Mouse (Mus musculus): ENCODE data around the gene Slc6a19.

Gene Slc6a19

DNA sequence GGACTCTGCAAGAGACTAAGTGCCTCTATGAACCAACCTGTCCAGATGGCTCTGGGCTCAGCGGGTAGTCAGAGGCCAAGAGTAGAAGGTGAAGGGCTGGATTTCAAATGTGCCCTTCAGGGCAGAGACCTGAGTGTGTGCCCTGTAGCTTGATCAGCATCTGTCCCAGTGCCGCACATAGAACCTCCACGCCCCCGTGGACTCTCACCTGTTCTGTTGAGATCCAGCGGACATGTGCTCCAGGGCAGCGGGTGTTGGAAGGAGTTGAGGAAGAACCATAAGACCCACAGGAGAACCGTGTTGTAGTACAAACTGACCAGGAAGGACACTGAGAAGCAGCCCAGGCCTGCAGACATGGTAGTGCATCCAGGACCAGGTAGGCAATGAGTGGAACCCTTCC lies 29.5 kb downstream of the Slc6a19 start:
- no peak for DNase-seq (ENCODE audit: low read depth in 1 of 2, low spot score in 2 of 2)

DNA sequence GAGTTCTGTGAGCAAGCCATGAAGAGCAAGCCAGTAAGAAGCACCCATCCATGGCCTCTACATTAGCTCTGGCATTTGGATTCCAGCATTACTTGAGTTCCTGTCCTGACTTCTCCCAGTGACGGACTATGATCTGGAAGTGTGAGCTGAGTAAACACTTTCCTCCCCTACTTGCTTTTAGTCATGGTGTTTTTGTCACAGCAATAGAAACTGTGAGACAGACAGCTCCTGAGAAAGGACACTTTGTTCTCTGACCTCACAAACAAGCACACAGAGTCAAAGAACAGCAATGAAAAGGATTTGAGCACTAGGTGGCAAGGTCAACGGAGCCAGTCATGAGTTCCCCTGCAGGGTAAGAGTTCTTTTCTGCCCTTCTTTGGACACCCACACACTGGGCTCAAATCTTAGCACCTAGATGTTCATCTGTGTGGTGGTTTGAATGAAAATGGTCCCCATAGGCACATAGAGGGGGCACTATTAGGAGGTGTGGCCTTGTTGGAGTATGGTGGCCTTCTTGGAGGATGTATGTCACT lies 44.4 kb downstream of the Slc6a19 start:
- DNase-seq (ENCODE audit: low read depth in 1 of 2, low spot score in 2 of 2), result no peak

GRCm38 (mm10) chr13:73658953-73659352 lies 45.7 kb downstream of the Slc6a19 start:
- DNase-seq (ENCODE audit: low read depth in 1 of 2, low spot score in 2 of 2), result no peak

- DNase-seq (ENCODE audit: low read depth in 1 of 2, low spot score in 2 of 2), result no peak
These were observed 49.7 kb downstream of the Slc6a19 start for GRCm38 (mm10) chr13:73654976-73655375.

GRCm38 (mm10) chr13:73653266-73653665 lies 51.4 kb downstream of the Slc6a19 start:
- no peak for DNase-seq (ENCODE audit: low read depth in 1 of 2, low spot score in 2 of 2)

GRCm38 (mm10) chr13:73646397-73647087 lies 58.1 kb downstream of the Slc6a19 start:
- no peak for DNase-seq (ENCODE audit: low read depth in 1 of 2, low spot score in 2 of 2)

- no peak for DNase-seq (ENCODE audit: low read depth in 1 of 2, low spot score in 2 of 2)
These were observed 63.4 kb downstream of the Slc6a19 start for GRCm38 (mm10) chr13:73641296-73641695.

- DNase-seq (ENCODE audit: low read depth in 1 of 2, low spot score in 2 of 2), result no peak
These were observed 66.8 kb downstream of the Slc6a19 start for GRCm38 (mm10) chr13:73637826-73638225.

DNA sequence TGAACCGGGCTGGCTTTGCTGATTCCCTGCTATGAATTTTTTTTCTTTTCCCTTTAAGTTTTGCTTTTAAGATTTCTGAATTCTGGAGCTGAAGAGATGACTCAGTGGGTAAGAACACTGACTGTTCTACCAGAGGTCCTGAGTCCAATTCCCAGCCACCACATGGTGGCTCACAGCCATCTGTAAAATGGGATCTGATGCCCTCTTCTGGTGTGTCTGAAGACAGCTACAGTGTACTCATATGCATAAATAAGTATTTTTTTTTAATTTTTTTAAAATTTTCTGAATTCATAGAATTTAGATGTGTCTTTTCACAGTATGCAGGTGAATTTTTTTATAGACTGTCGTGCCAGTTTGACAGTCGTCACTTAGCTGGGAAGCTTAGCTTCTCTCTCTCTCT lies 72.8 kb downstream of the Slc6a19 start:
- no peak for DNase-seq (ENCODE audit: low read depth in 1 of 2, low spot score in 2 of 2)

Measured in monocyte, adult 2 months (primary cell).